Mouse (Mus musculus) embryonic facial prominence, embryonic 10.5 days (tissue): Measurements from ENCODE around the gene Snx19. TPM values are rescaled to one million over a fixed set of nuclear protein-coding genes. Genes with fewer than 3 reads are reported as not detected.

Source experiments
- DNase-seq: peaks from one replicate; pipeline ENCODE4 v3.0.0-alpha.2; 2017; ENCODE audit warnings: low spot score
- H3K27ac ChIP-seq: fragments of 300-500 bp; sonication (generic); replicated peaks from 2 replicates; pipeline ENCODE4 v1.5.1; 2016; ENCODE audit warnings: mild to moderate bottlenecking
- H3K27me3 ChIP-seq: fragments of 300-500 bp; sonication (generic); replicated peaks from 2 replicates; pipeline ENCODE4 v1.6.1; 2016; ENCODE audit warnings: low read depth, mild to moderate bottlenecking; ENCODE audit not compliant: poor library complexity, severe bottlenecking
- H3K36me3 ChIP-seq: fragments of 300-500 bp; sonication (generic); replicated peaks from 2 replicates; pipeline ENCODE4 v1.6.1; 2016; ENCODE audit warnings: mild to moderate bottlenecking, moderate library complexity
- H3K4me1 ChIP-seq: fragments of 300-500 bp; sonication (generic); 2 replicates; pipeline ENCODE4 v1.6.1; 2016
- H3K4me3 ChIP-seq: fragments of 300-500 bp; sonication (generic); 2 replicates; pipeline ENCODE4 v1.5.1; 2016; ENCODE audit warnings: mild to moderate bottlenecking, moderate library complexity
- H3K9me3 ChIP-seq: fragments of 300-500 bp; sonication (generic); 2 replicates; pipeline ENCODE4 v1.6.1; 2016; ENCODE audit warnings: mild to moderate bottlenecking
- WGBS: fragments of 180-500 bp; shearing (Covaris S2); methylation state at CpG from one replicate; pipeline ENCODE4 v1.1.7; 2016; 5-methylcytosine and 5-hydroxymethylcytosine counted together
- polyA plus RNA-seq: library from polyadenylated mRNA; unstranded; fragments of >200 nt; fragmentation: Nextera tagmentation; extraction: Ambion mirVana; gene quantifications from 2 replicates; pipeline ENCODE4 v1.2.1, GENCODE M21; 2016

The Snx19 gene
- polyA plus RNA-seq, 1 experiment from 2014 or later = 22.6 TPM

DNA sequence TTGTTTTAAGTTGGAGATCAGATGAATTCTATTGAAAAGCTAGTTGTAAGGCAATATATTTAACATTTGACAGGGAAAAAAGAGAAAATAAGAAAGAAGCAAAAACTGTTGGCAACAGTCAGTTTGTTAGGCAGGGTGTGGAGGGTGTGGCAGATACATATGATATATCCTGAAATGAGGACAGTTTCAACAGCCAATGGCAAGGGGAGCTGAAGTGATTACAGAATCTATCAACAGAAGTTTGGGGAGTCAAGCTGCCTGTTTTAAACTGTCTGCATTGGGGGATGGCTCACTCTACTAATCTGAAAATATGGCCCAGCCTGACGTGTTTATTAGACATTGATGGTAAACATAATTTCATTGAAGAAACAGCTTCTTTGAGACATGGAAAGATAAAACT lies 61.5 kb downstream of the Snx19 start:
- 89% methylated on average over 1 of the region's 1 CpGs for WGBS
- no peaks in the 10 kb centered on the region for H3K36me3 ChIP-seq
- H3K27ac ChIP-seq = no peak overlapping the region
- H3K4me1 ChIP-seq = no peaks in the 10 kb centered on the region
- no peaks in the 10 kb centered on the region for H3K9me3 ChIP-seq
- no peaks in the 10 kb centered on the region for H3K27me3 ChIP-seq
- no peak overlapping the region for H3K4me3 ChIP-seq
- no peak for DNase-seq

DNA sequence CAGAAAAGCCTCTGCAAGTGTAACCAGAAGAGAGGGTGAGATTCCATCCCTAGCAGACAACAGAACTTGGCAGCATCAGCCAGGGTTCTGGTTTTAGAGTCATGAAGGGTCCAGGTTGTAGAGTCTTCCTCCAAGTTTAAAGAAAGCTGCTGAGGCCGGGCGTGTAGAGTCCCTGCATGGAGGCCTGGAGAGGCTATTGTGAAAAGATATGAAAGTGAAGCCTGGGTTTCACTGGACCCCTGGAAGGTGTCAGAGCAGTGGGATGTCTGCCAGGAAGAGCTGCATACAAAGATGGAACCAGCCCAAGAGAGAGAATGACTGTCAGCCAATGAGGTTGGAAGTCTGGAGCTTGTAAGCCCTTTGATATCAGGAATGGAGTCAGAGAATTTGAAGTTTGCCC lies 67.5 kb downstream of the Snx19 start:
- no peak for DNase-seq
- H3K9me3 ChIP-seq = no peaks in the 10 kb centered on the region
- H3K4me3 ChIP-seq = no peak overlapping the region
- H3K4me1 ChIP-seq = no peaks in the 10 kb centered on the region
- 97% methylated on average over 2 of the region's 2 CpGs for WGBS
- H3K27me3 ChIP-seq = no peaks in the 10 kb centered on the region
- H3K27ac ChIP-seq = no peak overlapping the region
- H3K36me3 ChIP-seq = no peaks in the 10 kb centered on the region

DNA sequence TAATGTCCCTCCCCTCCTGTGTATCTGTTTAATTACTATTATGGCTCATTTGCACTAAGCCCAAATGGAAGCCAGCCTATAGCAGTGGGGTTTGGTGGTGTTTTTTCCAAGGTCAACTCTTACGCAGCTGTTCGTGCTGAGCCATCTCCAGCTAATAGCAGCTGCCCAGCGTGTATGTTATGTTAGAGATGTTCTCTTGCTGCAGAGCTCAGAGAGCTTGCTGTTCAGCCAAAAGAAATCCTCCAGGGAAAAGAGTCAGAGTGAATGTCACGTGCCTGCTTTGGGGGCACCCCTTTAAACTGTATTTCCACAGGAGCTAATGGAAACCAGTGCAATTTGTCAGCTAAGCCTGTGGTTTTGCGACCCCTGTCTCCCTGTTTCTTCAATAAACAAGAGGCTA lies 82.1 kb downstream of the Snx19 start:
- no peaks in the 10 kb centered on the region for H3K36me3 ChIP-seq
- no peaks in the 10 kb centered on the region for H3K27me3 ChIP-seq
- DNase-seq = no peak
- H3K4me1 ChIP-seq = no peaks in the 10 kb centered on the region
- 76% methylated on average over 5 of the region's 5 CpGs for WGBS
- no peak overlapping the region for H3K4me3 ChIP-seq
- 0 out of 2 replicates have a peak, but pooled peaks cover 5% of the 10 kb centered on the region for H3K9me3 ChIP-seq
- H3K27ac ChIP-seq = no peak overlapping the region

DNA sequence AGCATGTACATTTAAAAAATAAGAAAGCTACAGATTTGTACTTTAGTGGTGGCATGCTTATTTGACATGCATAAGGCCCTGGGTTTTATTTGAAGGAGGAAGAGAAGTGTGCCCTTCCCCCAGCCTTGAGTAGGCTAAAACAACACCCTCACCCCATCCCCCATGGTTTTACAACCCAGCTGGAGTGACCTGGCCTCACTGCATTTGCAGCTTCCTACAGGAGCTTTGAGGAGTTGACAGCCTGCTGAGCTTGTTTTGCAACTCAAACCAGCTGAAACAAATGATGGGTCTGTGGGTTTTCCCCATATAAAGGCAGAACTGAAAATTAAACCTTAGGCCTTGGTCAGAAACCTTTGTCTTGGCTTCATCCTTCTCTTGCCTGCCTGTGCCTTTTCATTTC lies 89.0 kb downstream of the Snx19 start:
- Histone ChIP-seq H3K4me3 (no peak overlapping the region), H3K36me3 (no peaks in the 10 kb centered on the region)
- peak; percentile 41 for DNase-seq

More for the DNA sequence above, 89.0 kb downstream of the Snx19 start:
- H3K4me1 ChIP-seq = peaks cover 23% of the 10 kb centered on the region
- H3K27ac ChIP-seq = no peak overlapping the region
- H3K9me3 ChIP-seq = 0 out of 2 replicates have a peak, but pooled peaks cover 5% of the 10 kb centered on the region
- no peaks in the 10 kb centered on the region for H3K27me3 ChIP-seq
